Mouse (Mus musculus) olfactory bulb, adult 2 months (tissue): ENCODE measurements around the gene Igdcc3.

Experiments
- CTCF ChIP-seq: fragments of 200-500 bp; IDR thresholded peaks from 2 replicates; pipeline ENCODE4 v1.5.1; 2012; ENCODE audit warnings: low read depth, mild to moderate bottlenecking, low read length, moderate library complexity; ENCODE audit not compliant: insufficient read depth
- POLR2A ChIP-seq: fragments of 200-500 bp; IDR thresholded peaks from 2 replicates; pipeline ENCODE4 v1.6.1; 2012; ENCODE audit warnings: mild to moderate bottlenecking, low read depth, low read length, moderate library complexity; ENCODE audit not compliant: insufficient read depth

GRCm38 (mm10) chr9:65195621-65195981 lies 54.6 kb downstream of the Igdcc3 start:
- no peak for TF ChIP-seq CTCF
- no peak for TF ChIP-seq POLR2A
